Mouse (Mus musculus) limb, embryonic 14.5 days (tissue): Measurements from ENCODE around the gene Adgrf5. TPM values are rescaled to one million over a fixed set of nuclear protein-coding genes. Genes with fewer than 3 reads are reported as not detected.
"Not testable (repeated sequence)": the region's sequence is repeated elsewhere in the genome, so short reads cannot be mapped to it uniquely, and the experiment has no call there.

Source experiments
- ATAC-seq: fragments of 200-750 bp; cut with Nextera tagmentation; 2 replicates; pipeline ENCODE4 v1.8.0; 2017; ENCODE audit warnings: low read depth, moderate number of reproducible peaks, moderate TSS enrichment; ENCODE audit not compliant: low FRiP score
- DNase-seq: peaks from one replicate; pipeline ENCODE4 v3.0.0-alpha.2; 2015; ENCODE audit warnings: low spot score
- H3K27ac ChIP-seq: fragments of 300-500 bp; sonication (generic); replicated peaks from 2 replicates; pipeline ENCODE4 v1.5.1; 2014; ENCODE audit warnings: low read depth, mild to moderate bottlenecking, low read length, moderate library complexity, mixed read lengths
- H3K27me3 ChIP-seq: fragments of 300-500 bp; sonication (generic); 2 replicates; pipeline ENCODE4 v1.6.1; 2014; ENCODE audit warnings: low read length, mixed read lengths; ENCODE audit not compliant: control insufficient read depth, insufficient read depth
- H3K36me3 ChIP-seq: fragments of 300-500 bp; sonication (generic); 2 replicates; pipeline ENCODE4 v1.6.1; 2014; ENCODE audit warnings: mild to moderate bottlenecking, low read length, moderate library complexity, mixed read lengths; ENCODE audit not compliant: control insufficient read depth, insufficient read depth
- H3K4me1 ChIP-seq: fragments of 300-500 bp; sonication (generic); 2 replicates; pipeline ENCODE4 v1.6.1; 2014; ENCODE audit warnings: antibody characterized with exemption, low read length, mixed read lengths; ENCODE audit not compliant: control insufficient read depth, insufficient read depth
- H3K4me2 ChIP-seq: fragments of 300-500 bp; sonication (generic); replicated peaks from 2 replicates; pipeline ENCODE4 v1.6.1; 2014; ENCODE audit warnings: low read depth, mild to moderate bottlenecking, low read length, moderate library complexity; ENCODE audit not compliant: severe bottlenecking
- H3K4me3 ChIP-seq: fragments of 300-500 bp; sonication (generic); replicated peaks from 2 replicates; pipeline ENCODE4 v1.5.1; 2014; ENCODE audit warnings: low read length
- H3K9ac ChIP-seq: fragments of 300-500 bp; sonication (generic); 2 replicates; pipeline ENCODE4 v1.6.1; 2014; ENCODE audit warnings: mild to moderate bottlenecking, low read depth, low read length, moderate library complexity; ENCODE audit not compliant: severe bottlenecking
- H3K9me3 ChIP-seq: fragments of 300-500 bp; sonication (generic); 2 replicates; pipeline ENCODE4 v1.6.1; 2016; ENCODE audit warnings: low read length; ENCODE audit not compliant: control insufficient read depth
- POLR2A ChIP-seq: fragments of 200-500 bp; IDR thresholded peaks from 2 replicates; pipeline ENCODE4 v1.8.0; 2012; ENCODE audit warnings: inconsistent platforms, mild to moderate bottlenecking, moderate library complexity, borderline replicate concordance; ENCODE audit not compliant: insufficient read depth, insufficient read length; ENCODE audit errors: extremely low read depth
- WGBS: fragments of 180-500 bp; shearing (Covaris S2); extraction: QIAGEN DNeasy Blood & Tissue Kit; methylation state at CpG from one replicate; pipeline ENCODE4 v1.1.7; 2014; 5-methylcytosine and 5-hydroxymethylcytosine counted together
- polyA plus RNA-seq, 2 experiments: library from polyadenylated mRNA; depleted of rRNA in 1 of 2; stranded (reverse) in 1 of 2; unstranded in 1 of 2; fragments of >200 nt; fragmentation: Nextera tagmentation in 1 of 2; extraction: Ambion mirVana in 1 of 2; gene quantifications; 2 replicates each; pipeline versions ENCODE4 v1.2.1 to v1.2.3; 2012 to 2014

Adgrf5 gene
- polyA plus RNA-seq, 2 experiments = 7.7 to 11.9 TPM

- H3K4me3 ChIP-seq = no peak overlapping the region
- H3K27me3 ChIP-seq = no peaks in the 10 kb centered on the region
- no peaks in the 10 kb centered on the region for H3K36me3 ChIP-seq
- TF ChIP-seq POLR2A = no peak
- ATAC-seq (no peak), DNase-seq (no peak)
- H3K4me2 ChIP-seq = no peak overlapping the region
- no peaks in the 10 kb centered on the region for H3K9me3 ChIP-seq
- no peak overlapping the region for H3K9ac ChIP-seq
- no peak overlapping the region for H3K27ac ChIP-seq
- H3K4me1 ChIP-seq = no peaks in the 10 kb centered on the region
These were observed 117.4 kb downstream of the Adgrf5 start for GRCm38 (mm10) chr17:43477621-43478020.

- Histone ChIP-seq H3K36me3 (no peaks in the 10 kb centered on the region), H3K9me3 (no peaks in the 10 kb centered on the region), H3K27me3 (no peaks in the 10 kb centered on the region), H3K4me3 (no peak overlapping the region), H3K4me2 (no peak overlapping the region), H3K27ac (no peak overlapping the region), H3K4me1 (no peaks in the 10 kb centered on the region), H3K9ac (no peak overlapping the region)
- ATAC-seq (no peak), DNase-seq (no peak)
- WGBS = 78% methylated on average over 3 of the region's 3 CpGs
- TF ChIP-seq POLR2A = no peak
These were observed 125.7 kb downstream of the Adgrf5 start for GRCm38 (mm10) chr17:43485982-43486381.

- Histone ChIP-seq H3K4me2 (no peak overlapping the region), H3K9ac (no peak overlapping the region), H3K4me3 (no peak overlapping the region), H3K36me3 (no peaks in the 10 kb centered on the region), H3K27ac (no peak overlapping the region), H3K4me1 (no peaks in the 10 kb centered on the region), H3K27me3 (no peaks in the 10 kb centered on the region), H3K9me3 (no peaks in the 10 kb centered on the region)
- TF ChIP-seq POLR2A = no peak
- ATAC-seq (no peak), DNase-seq (no peak)
- WGBS = 90% methylated on average over 2 of the region's 2 CpGs
These were observed 128.3 kb downstream of the Adgrf5 start for GRCm38 (mm10) chr17:43488439-43489151.

- not testable (repeated sequence) for H3K9me3 ChIP-seq, H3K27me3 ChIP-seq, H3K4me2 ChIP-seq, H3K4me3 ChIP-seq, ATAC-seq, H3K27ac ChIP-seq, DNase-seq, H3K36me3 ChIP-seq, H3K4me1 ChIP-seq, H3K9ac ChIP-seq
- 96% methylated on average over 8 of the region's 10 CpGs for WGBS
These were observed 130.1 kb downstream of the Adgrf5 start for GRCm38 (mm10) chr17:43490371-43490770.

GRCm38 (mm10) chr17:43495502-43495901 is 135.3 kb downstream of the Adgrf5 start:
- 87% methylated on average over 5 of the region's 5 CpGs for WGBS
- no peaks in the 10 kb centered on the region for H3K36me3 ChIP-seq
- ATAC-seq = no peak

More at GRCm38 (mm10) chr17:43495502-43495901, 135.3 kb downstream of the Adgrf5 start:
- Histone ChIP-seq H3K27ac (no peak overlapping the region), H3K4me2 (no peak overlapping the region), H3K27me3 (no peaks in the 10 kb centered on the region), H3K9ac (no peak overlapping the region), H3K9me3 (no peaks in the 10 kb centered on the region), H3K4me3 (no peak overlapping the region), H3K4me1 (no peaks in the 10 kb centered on the region)
- no peak for DNase-seq
- no peak for TF ChIP-seq POLR2A
